Mouse (Mus musculus): ENCODE measurements at regions not wholly inside any gene's neighbourhood (a gene's known extent, or its start where the extent isn't known, plus 50 kb on each side); places are given as distances from the start of the nearest gene placed in this dataset.
"Not testable (repeated sequence)": the region's sequence is repeated elsewhere in the genome, so short reads cannot be mapped to it uniquely, and the experiment has no call there.

DNA sequence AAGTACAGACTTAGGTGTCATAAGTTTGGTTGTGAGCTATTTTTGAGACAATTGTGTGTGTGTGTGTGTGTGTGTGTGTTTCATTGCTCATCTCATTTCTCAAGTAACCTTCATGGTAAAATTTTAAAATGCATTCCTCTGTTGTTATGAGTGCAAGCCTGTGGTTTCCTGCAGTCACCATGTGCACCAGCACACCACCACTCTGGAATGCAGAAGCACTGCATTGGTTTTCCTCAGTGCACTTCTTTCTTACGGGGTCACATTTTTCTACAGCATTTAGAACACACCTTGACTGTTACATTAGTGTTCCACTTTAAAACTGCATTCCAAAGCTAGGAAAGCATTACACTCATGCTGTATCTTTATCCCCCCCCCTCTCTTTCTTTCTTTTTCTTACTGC lies 446.2 kb upstream of the Olfr1507 start:
- not testable (repeated sequence) for TF ChIP-seq CHD2 (IDR thresholded peaks at IDR 0.05; ENCODE audit: low read depth, low read length); ZC3H11A (IDR thresholded peaks at IDR 0.05; ENCODE audit: borderline replicate concordance, low read depth, low read length); MAFK (IDR thresholded peaks at IDR 0.05; ENCODE audit: insufficient read depth, low read depth, low read length); HCFC1 (IDR thresholded peaks at IDR 0.05; ENCODE audit: borderline replicate concordance, insufficient read depth, low read length); ZNF384 (IDR thresholded peaks at IDR 0.05; ENCODE audit: low read depth, low read length)

Measured in ES-E14 (cell line).